In genomic region chr13:39894159-39894558, GRCm38 (mm10) we compare ENCODE assay signal across 12 mouse cellular contexts.
DNase-seq lines count a peak whose midpoint lies in the region; ATAC-seq and TF ChIP-seq lines count a peak whose summit lies in the region.
"Had no signal": no experiment of that assay in that cellular context is flagged by ENCODE, and none has a peak within 500 bp of the region (broad histone marks: within the 10 kb centered on the region; RNA-seq: fewer than 3 reads in every experiment).

No protein-coding gene starts in this region.

- H3K36me3 ChIP-seq in intestine, postnatal 0 days (ENCODE audit: control insufficient read depth, insufficient read depth): no peaks in the 10 kb centered on the region
- H3K36me3 ChIP-seq in intestine, embryonic 16.5 days (ENCODE audit: control insufficient read depth, insufficient read depth, low read length): no peaks in the 10 kb centered on the region
- no peaks in the 10 kb centered on the region for H3K36me3 ChIP-seq in embryonic facial prominence, embryonic 10.5 days (replicated peaks)
- H3K36me3 ChIP-seq: limb, embryonic 12.5 days; neural tube, embryonic 12.5 days had no signal

- no peak for ATAC-seq in intestine, postnatal 0 days
- ATAC-seq in intestine, embryonic 16.5 days: no peak

- DNase-seq in 3T3-L1 (ENCODE audit: low read depth, low spot score) (peak; percentile 36), 416B (ENCODE audit: low read depth) (peak; percentile 54)
- peak; percentile 9 for DNase-seq in embryonic facial prominence, embryonic 10.5 days (ENCODE audit: low spot score)
- DNase-seq in thymus, postnatal 10 days (ENCODE audit: low spot score in 2 of 2): no peak
- DNase-seq in adrenal gland, adult 2 months: no peak
- DNase-seq: heart, postnatal 4 days; lung, postnatal 4 days; thymus, postnatal 14 days had no signal

- peak; percentile 31 for TF ChIP-seq CTCF in intestine, postnatal 0 days (IDR thresholded peaks at IDR 0.05; ENCODE audit: low read depth)

- H3K9me3 ChIP-seq in intestine, postnatal 0 days (ENCODE audit: control insufficient read depth): no peaks in the 10 kb centered on the region
- no peaks in the 10 kb centered on the region for H3K9me3 ChIP-seq in intestine, embryonic 16.5 days (ENCODE audit: control insufficient read depth, low read length)
- no peaks in the 10 kb centered on the region for H3K9me3 ChIP-seq in embryonic facial prominence, embryonic 10.5 days
- H3K9me3 ChIP-seq: limb, embryonic 12.5 days; neural tube, embryonic 12.5 days had no signal

- no peak overlapping the region for H3K4me2 ChIP-seq in intestine, postnatal 0 days (replicated peaks; ENCODE audit: low read depth)
- no peak overlapping the region for H3K4me2 ChIP-seq in intestine, embryonic 16.5 days (ENCODE audit: low read depth, low read length)
- H3K4me2 ChIP-seq: limb, embryonic 12.5 days; neural tube, embryonic 12.5 days had no signal

- H3K27me3 ChIP-seq in intestine, postnatal 0 days (replicated peaks; ENCODE audit: control insufficient read depth, insufficient read depth, low read length): no peaks in the 10 kb centered on the region
- H3K27me3 ChIP-seq in intestine, embryonic 16.5 days (replicated peaks; ENCODE audit: control insufficient read depth, insufficient read depth, low read length): no peaks in the 10 kb centered on the region
- no peaks in the 10 kb centered on the region for H3K27me3 ChIP-seq in embryonic facial prominence, embryonic 10.5 days (replicated peaks; ENCODE audit: low read depth, poor library complexity, severe bottlenecking)
- H3K27me3 ChIP-seq: limb, embryonic 12.5 days; neural tube, embryonic 12.5 days had no signal

- no peaks in the 10 kb centered on the region for H3K4me1 ChIP-seq in intestine, postnatal 0 days (replicated peaks; ENCODE audit: control insufficient read depth, insufficient read depth, low read length)
- H3K4me1 ChIP-seq in intestine, embryonic 16.5 days (ENCODE audit: control insufficient read depth, insufficient read depth, low read length): no peaks in the 10 kb centered on the region
- H3K4me1 ChIP-seq in embryonic facial prominence, embryonic 10.5 days: no peaks in the 10 kb centered on the region
- H3K4me1 ChIP-seq: limb, embryonic 12.5 days; neural tube, embryonic 12.5 days had no signal

- H3K9ac ChIP-seq in intestine, postnatal 0 days (ENCODE audit: low read depth, low read length): no peak overlapping the region
- H3K9ac ChIP-seq in intestine, embryonic 16.5 days (ENCODE audit: low read depth, low read length): no peak overlapping the region
- H3K9ac ChIP-seq: limb, embryonic 12.5 days; neural tube, embryonic 12.5 days had no signal

- WGBS in intestine, postnatal 0 days: 69% methylated on average over 5 of the region's 5 CpGs
- WGBS in intestine, embryonic 16.5 days: 71% methylated on average over 5 of the region's 5 CpGs
- WGBS in embryonic facial prominence, embryonic 10.5 days: 70% methylated on average over 5 of the region's 5 CpGs

- H3K4me3 ChIP-seq in intestine, postnatal 0 days (ENCODE audit: low read depth, low read length): no peak overlapping the region
- no peak overlapping the region for H3K4me3 ChIP-seq in intestine, embryonic 16.5 days (ENCODE audit: low read length)
- H3K4me3 ChIP-seq in embryonic facial prominence, embryonic 10.5 days: no peak overlapping the region
- H3K4me3 ChIP-seq: limb, embryonic 12.5 days; neural tube, embryonic 12.5 days had no signal

- H3K27ac ChIP-seq in intestine, postnatal 0 days (ENCODE audit: low read depth, low read length): no peak overlapping the region
- no peak overlapping the region for H3K27ac ChIP-seq in intestine, embryonic 16.5 days (ENCODE audit: low read length)
- H3K27ac ChIP-seq in embryonic facial prominence, embryonic 10.5 days (replicated peaks): no peak overlapping the region
- H3K27ac ChIP-seq: limb, embryonic 12.5 days; neural tube, embryonic 12.5 days had no signal

Comparison
In these comparisons a context has a peak if more than half of its experiments do, and no peak if none do; other contexts are left out.
1. DNase-seq: peak in 3T3-L1 (single experiment), 416B (single experiment) and embryonic facial prominence, embryonic 10.5 days (single experiment); none in thymus, postnatal 10 days (0 of 2) and adrenal gland, adult 2 months (single experiment).